Mouse (Mus musculus) hindbrain, embryonic 13.5 days (tissue): ENCODE measurements around the gene Ppfibp1. TPM values are rescaled to one million over a fixed set of nuclear protein-coding genes. Genes with fewer than 3 reads are reported as not detected.

Experiments used
- ATAC-seq: fragments of 200-750 bp; cut with Nextera tagmentation; 2 replicates; pipeline ENCODE4 v1.8.0; 2017; ENCODE audit warnings: moderate TSS enrichment; ENCODE audit not compliant: low FRiP score
- H3K27ac ChIP-seq: fragments of 300-500 bp; sonication (generic); 2 replicates; pipeline ENCODE4 v1.5.1; 2015; ENCODE audit warnings: inconsistent platforms, mild to moderate bottlenecking, moderate library complexity
- H3K27me3 ChIP-seq: fragments of 300-500 bp; sonication (generic); 2 replicates; pipeline ENCODE4 v1.6.1; 2015; ENCODE audit warnings: mild to moderate bottlenecking, inconsistent platforms
- H3K36me3 ChIP-seq: fragments of 300-500 bp; sonication (generic); 2 replicates; pipeline ENCODE4 v1.6.1; 2015; ENCODE audit warnings: mild to moderate bottlenecking, inconsistent platforms
- H3K4me1 ChIP-seq: fragments of 300-500 bp; sonication (generic); replicated peaks from 2 replicates; pipeline ENCODE4 v1.6.1; 2015; ENCODE audit warnings: inconsistent platforms
- H3K4me2 ChIP-seq: fragments of 300-500 bp; sonication (generic); 2 replicates; pipeline ENCODE4 v1.6.1; 2015; ENCODE audit warnings: inconsistent platforms, mild to moderate bottlenecking, moderate library complexity
- H3K4me3 ChIP-seq: fragments of 300-500 bp; sonication (generic); 2 replicates; pipeline ENCODE4 v1.5.1; 2015; ENCODE audit warnings: mild to moderate bottlenecking, inconsistent platforms
- H3K9ac ChIP-seq: fragments of 300-500 bp; sonication (generic); 2 replicates; pipeline ENCODE4 v1.6.1; 2015; ENCODE audit warnings: mild to moderate bottlenecking, inconsistent platforms
- H3K9me3 ChIP-seq: fragments of 300-500 bp; sonication (generic); 2 replicates; pipeline ENCODE4 v1.6.1; 2016; ENCODE audit warnings: inconsistent platforms
- WGBS: fragments of 180-500 bp; shearing (Covaris S2); methylation state at CpG from one replicate; pipeline ENCODE4 v1.1.7; 2015; 5-methylcytosine and 5-hydroxymethylcytosine counted together
- polyA plus RNA-seq: library from polyadenylated mRNA; unstranded; fragments of >200 nt; fragmentation: Nextera tagmentation; extraction: Ambion mirVana; gene quantifications from 2 replicates; pipeline ENCODE4 v1.2.1, GENCODE M21; 2015

Gene Ppfibp1
- polyA plus RNA-seq, 1 experiment from 2014 or later = 14.7 TPM

GRCm38 (mm10) chr6:146955475-146955874 lies 67.2 kb downstream of the Ppfibp1 start:
- Histone ChIP-seq H3K27me3 (no peaks in the 10 kb centered on the region), H3K27ac (no peak overlapping the region), H3K4me3 (no peak overlapping the region), H3K4me2 (no peak overlapping the region), H3K9ac (no peak overlapping the region), H3K9me3 (no peaks in the 10 kb centered on the region), H3K4me1 (0 out of 2 replicates have a peak, but pooled peaks cover under 1% of the 10 kb centered on the region), H3K36me3 (no peaks in the 10 kb centered on the region)
- ATAC-seq = no peak
- WGBS = 81% methylated on average over 1 of the region's 1 CpGs

GRCm38 (mm10) chr6:146955896-146956295 lies 67.6 kb downstream of the Ppfibp1 start:
- ATAC-seq = no peak
- 31% methylated on average over 12 of the region's 12 CpGs for WGBS

DNA sequence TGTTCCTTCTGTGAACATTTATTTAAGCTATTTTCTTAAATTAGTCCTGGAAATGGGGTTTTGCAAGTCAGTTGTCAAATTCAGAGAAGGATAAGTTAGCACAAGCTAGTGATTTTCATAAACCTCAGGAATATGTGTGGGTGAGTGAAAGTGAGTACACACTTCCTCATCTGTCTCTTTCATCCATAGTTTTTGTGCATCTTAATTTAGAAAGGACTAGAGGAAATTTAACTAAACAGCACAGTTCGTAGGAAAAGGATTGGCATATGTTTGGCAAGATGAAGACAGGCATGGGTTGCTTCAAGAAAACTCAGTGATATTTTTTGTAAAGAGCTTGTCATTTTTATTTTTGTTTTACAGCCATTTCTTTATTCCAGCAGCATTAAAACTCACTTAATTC lies 68.7 kb downstream of the Ppfibp1 start:
- Histone ChIP-seq H3K27me3 (no peaks in the 10 kb centered on the region), H3K4me3 (no peak overlapping the region), H3K9me3 (no peaks in the 10 kb centered on the region), H3K4me2 (no peak overlapping the region), H3K9ac (no peak overlapping the region), H3K27ac (no peak overlapping the region), H3K36me3 (no peaks in the 10 kb centered on the region), H3K4me1 (no peaks in the 10 kb centered on the region)
- 93% methylated on average over 1 of the region's 1 CpGs for WGBS
- no peak for ATAC-seq

More at GRCm38 (mm10) chr6:146955896-146956295, 67.6 kb downstream of the Ppfibp1 start:
- no peak overlapping the region for H3K4me2 ChIP-seq
- no peaks in the 10 kb centered on the region for H3K9me3 ChIP-seq
- no peak overlapping the region for H3K4me3 ChIP-seq
- H3K36me3 ChIP-seq = no peaks in the 10 kb centered on the region
- no peaks in the 10 kb centered on the region for H3K4me1 ChIP-seq
- no peak overlapping the region for H3K9ac ChIP-seq
- H3K27me3 ChIP-seq = no peaks in the 10 kb centered on the region
- H3K27ac ChIP-seq = no peak overlapping the region; the same call in 1 of the 2 replicates

DNA sequence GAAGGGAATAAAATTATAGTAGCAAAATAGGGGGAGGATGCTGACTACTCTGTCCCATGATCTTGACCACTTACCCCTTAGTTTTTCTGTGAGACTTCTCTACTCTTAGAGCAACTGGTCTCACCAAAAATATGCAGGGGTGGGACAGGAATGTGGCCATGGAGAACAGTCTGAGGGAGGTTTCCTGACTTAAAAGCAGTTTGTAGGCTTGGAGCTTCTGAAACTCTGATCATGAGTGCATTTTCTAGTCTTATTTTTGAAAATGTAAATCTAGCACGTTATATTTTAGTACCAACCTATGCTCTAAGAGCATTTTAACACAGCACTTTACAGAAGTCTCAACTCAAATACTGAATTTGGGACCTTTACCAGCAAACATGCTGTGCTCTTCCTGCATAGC lies 70.4 kb downstream of the Ppfibp1 start:
- Histone ChIP-seq H3K4me2 (no peak overlapping the region), H3K27ac (no peak overlapping the region), H3K4me1 (no peaks in the 10 kb centered on the region), H3K4me3 (no peak overlapping the region), H3K27me3 (no peaks in the 10 kb centered on the region), H3K9me3 (no peaks in the 10 kb centered on the region), H3K9ac (no peak overlapping the region), H3K36me3 (no peaks in the 10 kb centered on the region)
- WGBS = 80% methylated on average over 1 of the region's 1 CpGs
- ATAC-seq = no peak

DNA sequence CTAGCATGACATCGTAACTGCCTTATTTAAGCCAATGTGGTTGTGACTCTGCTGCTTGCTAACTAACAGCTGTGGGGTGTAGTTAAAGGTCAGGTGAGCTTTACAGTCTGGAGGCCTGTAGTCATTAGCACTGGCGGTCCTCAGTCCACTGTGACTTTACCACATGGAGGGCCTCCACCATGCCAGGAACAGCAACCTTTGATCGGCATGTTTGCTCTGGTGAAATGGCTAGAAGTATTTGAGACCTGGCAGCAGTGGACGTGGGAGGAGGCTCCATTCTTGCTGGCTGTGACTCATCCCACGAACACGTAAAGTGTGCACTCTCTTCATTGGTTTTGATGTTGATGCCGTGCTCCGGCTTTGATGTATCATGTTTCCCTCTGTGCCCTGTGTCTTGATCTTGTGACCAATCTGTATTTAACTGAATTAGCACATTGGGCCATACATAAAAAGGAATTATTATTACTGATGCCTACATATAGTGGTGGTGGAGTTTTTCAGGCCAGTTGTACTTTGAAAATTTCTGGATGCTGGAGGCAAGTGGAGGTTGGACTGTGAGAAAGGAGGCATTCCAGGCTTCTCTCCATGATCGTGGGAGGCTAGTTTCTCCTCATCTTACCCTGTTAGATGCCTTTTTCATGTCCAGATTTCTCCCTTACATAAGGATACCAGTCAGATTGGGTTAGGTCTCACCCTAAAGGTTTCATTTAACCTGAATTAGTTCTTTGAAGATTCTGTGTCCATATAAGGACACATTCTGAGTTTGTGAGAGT lies 71.8 kb downstream of the Ppfibp1 start:
- H3K36me3 ChIP-seq = no peaks in the 10 kb centered on the region
- H3K27me3 ChIP-seq = no peaks in the 10 kb centered on the region
- H3K9ac ChIP-seq = no peak overlapping the region
- H3K4me1 ChIP-seq = no peaks in the 10 kb centered on the region
- 88% methylated on average over 9 of the region's 9 CpGs for WGBS
- no peaks in the 10 kb centered on the region for H3K9me3 ChIP-seq
- H3K4me2 ChIP-seq = no peak overlapping the region
- no peak for ATAC-seq
- H3K4me3 ChIP-seq = no peak overlapping the region
- no peak overlapping the region for H3K27ac ChIP-seq

- Histone ChIP-seq H3K4me2 (no peak overlapping the region), H3K9ac (no peak overlapping the region), H3K27me3 (no peaks in the 10 kb centered on the region), H3K27ac (no peak overlapping the region), H3K4me1 (no peaks in the 10 kb centered on the region), H3K9me3 (no peaks in the 10 kb centered on the region), H3K4me3 (no peak overlapping the region), H3K36me3 (no peaks in the 10 kb centered on the region)
- no peak for ATAC-seq
- 89% methylated on average over 5 of the region's 5 CpGs for WGBS
These were observed 72.7 kb downstream of the Ppfibp1 start for GRCm38 (mm10) chr6:146960956-146961355.

GRCm38 (mm10) chr6:146961832-146962481 lies 73.7 kb downstream of the Ppfibp1 start:
- Histone ChIP-seq H3K4me1 (no peaks in the 10 kb centered on the region), H3K4me3 (no peak overlapping the region), H3K27ac (no peak overlapping the region), H3K9me3 (no peaks in the 10 kb centered on the region), H3K9ac (no peak overlapping the region), H3K27me3 (no peaks in the 10 kb centered on the region), H3K4me2 (no peak overlapping the region), H3K36me3 (no peaks in the 10 kb centered on the region)
- ATAC-seq = no peak
- 75% methylated on average over 6 of the region's 6 CpGs for WGBS

- H3K36me3 ChIP-seq = no peaks in the 10 kb centered on the region
- H3K4me2 ChIP-seq = no peak overlapping the region
- no peaks in the 10 kb centered on the region for H3K9me3 ChIP-seq
- WGBS = 94% methylated on average over 6 of the region's 6 CpGs
- H3K27me3 ChIP-seq = no peaks in the 10 kb centered on the region
- H3K4me1 ChIP-seq = no peaks in the 10 kb centered on the region
- no peak for ATAC-seq
- no peak overlapping the region for H3K27ac ChIP-seq
- H3K4me3 ChIP-seq = no peak overlapping the region
- H3K9ac ChIP-seq = no peak overlapping the region
These were observed 75.3 kb downstream of the Ppfibp1 start for GRCm38 (mm10) chr6:146963396-146964150.

DNA sequence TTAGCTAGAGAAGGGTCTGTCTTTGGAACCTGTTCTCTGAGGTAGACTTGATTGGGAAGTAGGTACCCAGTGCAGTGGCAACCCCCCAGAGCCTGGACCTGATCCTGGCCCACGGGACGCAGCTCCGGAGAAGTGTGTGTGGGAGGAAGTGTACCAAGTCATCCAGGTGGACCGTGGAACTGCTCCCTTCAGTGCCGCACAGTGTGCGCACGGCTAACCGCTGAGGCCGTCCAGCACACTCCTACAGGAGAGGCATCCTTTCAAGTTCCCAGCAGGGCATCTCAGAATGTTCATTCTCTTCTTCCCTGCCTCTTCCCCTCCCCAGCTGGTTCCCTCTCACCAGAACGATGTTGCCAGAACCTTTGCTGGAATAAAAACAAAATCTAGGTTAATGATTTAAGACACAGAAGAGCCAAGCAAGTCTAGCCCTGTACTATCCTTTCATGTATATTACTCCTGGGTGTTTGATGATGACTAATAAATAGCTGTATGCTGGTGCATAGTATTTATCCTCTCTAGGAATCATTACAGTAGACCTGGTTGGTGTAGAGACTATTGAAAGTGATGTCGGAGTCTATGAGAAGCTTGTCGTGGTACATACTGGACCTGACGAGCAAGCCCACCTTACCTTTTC lies 77.0 kb downstream of the Ppfibp1 start:
- Histone ChIP-seq H3K36me3 (no peaks in the 10 kb centered on the region), H3K27ac (no peak overlapping the region), H3K27me3 (no peaks in the 10 kb centered on the region), H3K4me2 (no peak overlapping the region), H3K4me1 (no peaks in the 10 kb centered on the region), H3K4me3 (no peak overlapping the region), H3K9me3 (no peaks in the 10 kb centered on the region), H3K9ac (no peak overlapping the region)
- WGBS = 81% methylated on average over 13 of the region's 13 CpGs
- ATAC-seq = no peak

DNA sequence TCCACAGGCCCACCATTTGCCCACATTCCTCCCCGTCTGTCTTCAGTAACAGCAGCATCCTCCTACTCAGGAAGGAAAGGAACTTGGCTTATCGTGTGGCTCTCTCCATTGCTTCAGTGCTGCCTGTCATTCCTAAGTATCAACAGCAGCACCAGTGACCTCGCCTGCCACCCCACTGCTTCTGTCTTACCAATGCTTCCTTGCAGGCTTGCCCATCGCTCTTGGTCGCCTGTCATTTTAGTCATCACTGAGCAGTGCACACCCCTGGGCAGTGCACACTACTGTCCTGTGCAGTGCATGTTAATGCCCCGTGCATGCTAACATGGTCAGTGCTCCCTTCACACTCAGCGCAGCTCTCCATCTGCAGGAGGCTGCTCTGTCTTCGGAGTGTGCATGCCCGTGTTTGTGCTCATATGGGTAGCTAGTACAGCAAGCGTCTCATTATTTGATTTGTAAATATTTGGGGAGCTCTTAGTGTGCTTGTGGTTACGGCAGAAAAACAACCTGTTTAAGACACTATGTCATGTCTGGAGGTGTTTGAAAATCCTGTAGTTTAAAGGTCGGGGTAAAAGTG lies 78.2 kb downstream of the Ppfibp1 start:
- Histone ChIP-seq H3K36me3 (no peaks in the 10 kb centered on the region), H3K27me3 (no peaks in the 10 kb centered on the region), H3K4me1 (no peaks in the 10 kb centered on the region), H3K27ac (no peak overlapping the region), H3K4me2 (no peak overlapping the region), H3K4me3 (no peak overlapping the region), H3K9me3 (no peaks in the 10 kb centered on the region), H3K9ac (no peak overlapping the region)
- WGBS = 79% methylated on average over 12 of the region's 12 CpGs
- ATAC-seq = 0 out of 2 replicates have a peak, but pooled peaks have one; percentile 13

GRCm38 (mm10) chr6:146967836-146968235 lies 79.5 kb downstream of the Ppfibp1 start:
- H3K4me1 ChIP-seq = no peaks in the 10 kb centered on the region
- no peaks in the 10 kb centered on the region for H3K36me3 ChIP-seq
- no peaks in the 10 kb centered on the region for H3K27me3 ChIP-seq
- no peak overlapping the region for H3K27ac ChIP-seq
- 77% methylated on average over 6 of the region's 6 CpGs for WGBS
- ATAC-seq = no peak
- no peak overlapping the region for H3K4me3 ChIP-seq
- H3K9ac ChIP-seq = no peak overlapping the region
- no peaks in the 10 kb centered on the region for H3K9me3 ChIP-seq
- no peak overlapping the region for H3K4me2 ChIP-seq

GRCm38 (mm10) chr6:146970811-146971210 lies 82.5 kb downstream of the Ppfibp1 start:
- Histone ChIP-seq H3K4me1 (no peaks in the 10 kb centered on the region), H3K27me3 (no peaks in the 10 kb centered on the region), H3K9me3 (no peaks in the 10 kb centered on the region), H3K9ac (no peak overlapping the region), H3K4me2 (no peak overlapping the region), H3K4me3 (no peak overlapping the region), H3K27ac (no peak overlapping the region), H3K36me3 (no peaks in the 10 kb centered on the region)
- no peak for ATAC-seq
- WGBS = 71% methylated on average over 3 of the region's 3 CpGs
